Mouse (Mus musculus) induced T-regulatory cell, adult 2 months (primary cell): ENCODE data around the gene Syt9.

ENCODE experiments used
- DNase-seq: peaks from one replicate; pipeline ENCODE4 v3.0.0-alpha.2; 2012; ENCODE audit warnings: low read depth

Gene Syt9

DNA sequence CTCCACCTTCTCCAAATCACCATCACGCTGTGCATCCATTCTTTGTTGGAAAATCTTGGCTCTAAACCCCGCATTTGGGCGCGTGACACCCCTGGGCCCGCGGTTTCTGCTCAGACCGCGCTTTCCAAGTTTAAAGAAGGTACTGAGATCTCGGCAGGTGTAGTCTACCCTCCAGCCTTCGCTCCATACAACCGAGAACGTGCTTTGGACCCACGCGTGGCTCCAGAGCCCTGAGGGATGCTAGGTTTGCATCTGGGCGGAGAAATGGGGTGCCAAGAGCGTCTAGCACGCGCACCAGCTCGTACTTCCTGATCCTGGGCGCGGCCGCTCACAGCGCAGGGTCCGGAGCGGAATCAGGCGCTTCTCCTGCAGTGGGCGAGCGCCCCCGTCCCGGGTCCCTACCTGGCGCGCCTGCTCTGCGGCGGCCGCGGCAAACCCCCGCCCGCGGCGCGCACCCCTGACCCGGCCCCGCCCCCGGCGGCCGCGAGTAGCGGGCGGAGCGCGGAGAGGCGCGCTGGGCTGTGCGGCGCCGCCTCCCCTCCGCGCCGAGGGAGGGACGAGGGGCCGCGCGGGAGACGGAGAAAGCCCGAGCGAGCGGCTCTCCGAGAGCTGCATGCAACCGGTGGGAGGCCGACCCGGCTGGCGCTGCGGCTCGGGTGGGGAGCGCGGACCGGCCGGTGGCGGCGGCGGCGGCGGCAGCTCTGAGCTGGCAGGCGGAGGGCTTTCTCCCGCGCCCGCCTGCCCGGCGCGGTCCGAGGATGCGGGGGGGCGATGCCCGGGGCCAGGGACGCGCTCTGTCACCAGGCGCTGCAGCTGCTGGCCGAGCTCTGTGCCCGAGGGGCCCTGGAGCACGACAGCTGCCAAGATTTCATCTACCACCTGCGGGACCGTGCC lies at the start of gene Syt9:
Syt9 (plus strand) TSS at position 497 of the 894 bp plus-strand sequence.
- peak; percentile 0 for DNase-seq

DNA sequence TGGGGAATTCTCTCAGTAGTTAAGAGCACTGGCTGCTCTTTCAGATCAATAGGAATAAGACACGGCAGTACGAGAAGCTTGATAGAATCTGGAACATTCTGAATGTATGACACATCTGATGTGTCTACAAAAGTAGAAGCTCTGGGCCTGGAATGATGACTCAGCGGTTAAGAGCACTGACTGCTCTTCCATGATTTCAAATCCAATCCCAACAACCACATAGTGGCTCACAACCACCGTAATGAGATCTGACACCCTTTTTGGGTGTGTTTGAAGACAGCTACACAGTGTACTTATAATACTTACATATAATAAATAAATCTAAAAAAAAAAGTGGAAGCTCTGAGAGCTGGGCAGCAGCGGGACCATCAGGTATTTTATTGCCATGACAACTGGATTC lies 31.5 kb upstream of the Syt9 start:
- DNase-seq, result no peak

DNA sequence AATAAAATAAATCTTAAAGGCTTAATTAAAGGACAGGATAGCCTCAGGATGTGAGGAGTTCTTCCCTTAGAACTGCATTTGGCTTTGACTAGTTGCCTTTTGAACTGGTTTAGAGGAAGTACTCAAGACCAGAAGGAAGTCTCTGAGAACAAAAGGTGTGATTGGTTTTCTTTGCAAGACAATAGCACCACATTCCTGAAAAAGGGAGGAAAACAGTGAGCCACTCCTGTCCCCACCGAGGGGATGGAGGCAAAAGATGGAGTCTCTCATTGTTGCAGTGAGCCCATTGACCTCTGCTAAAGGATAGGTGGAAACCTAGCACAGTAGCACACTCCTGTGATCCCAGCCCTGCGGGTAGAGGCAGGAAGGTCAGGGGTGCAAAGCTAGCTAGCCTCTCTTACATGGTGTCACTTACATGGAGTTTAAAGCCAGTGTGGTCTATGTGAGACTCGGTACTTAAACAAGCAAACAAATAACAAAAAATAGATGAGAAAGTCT lies 30.9 kb upstream of the Syt9 start:
- DNase-seq, result no peak

DNA sequence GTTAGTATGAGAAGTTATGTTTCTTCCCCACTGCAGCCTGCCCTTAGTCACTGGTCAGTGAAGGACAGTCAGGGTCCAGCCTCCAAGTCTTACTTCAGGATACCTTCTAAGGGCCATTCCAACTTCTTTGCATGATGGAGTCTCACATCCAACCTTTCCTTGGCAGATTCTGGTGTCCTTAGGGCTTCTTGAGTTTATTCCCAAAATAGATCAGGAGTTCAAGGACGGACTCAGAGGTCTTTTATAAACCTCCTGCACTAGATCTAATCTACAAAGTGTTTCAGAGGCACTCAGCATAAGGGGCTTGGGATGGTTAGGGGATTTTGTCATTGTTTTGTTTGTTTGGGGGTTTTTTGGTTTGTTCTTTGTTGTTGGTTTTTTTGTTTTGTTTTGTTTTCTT lies 30.3 kb upstream of the Syt9 start:
- DNase-seq, result no peak

DNA sequence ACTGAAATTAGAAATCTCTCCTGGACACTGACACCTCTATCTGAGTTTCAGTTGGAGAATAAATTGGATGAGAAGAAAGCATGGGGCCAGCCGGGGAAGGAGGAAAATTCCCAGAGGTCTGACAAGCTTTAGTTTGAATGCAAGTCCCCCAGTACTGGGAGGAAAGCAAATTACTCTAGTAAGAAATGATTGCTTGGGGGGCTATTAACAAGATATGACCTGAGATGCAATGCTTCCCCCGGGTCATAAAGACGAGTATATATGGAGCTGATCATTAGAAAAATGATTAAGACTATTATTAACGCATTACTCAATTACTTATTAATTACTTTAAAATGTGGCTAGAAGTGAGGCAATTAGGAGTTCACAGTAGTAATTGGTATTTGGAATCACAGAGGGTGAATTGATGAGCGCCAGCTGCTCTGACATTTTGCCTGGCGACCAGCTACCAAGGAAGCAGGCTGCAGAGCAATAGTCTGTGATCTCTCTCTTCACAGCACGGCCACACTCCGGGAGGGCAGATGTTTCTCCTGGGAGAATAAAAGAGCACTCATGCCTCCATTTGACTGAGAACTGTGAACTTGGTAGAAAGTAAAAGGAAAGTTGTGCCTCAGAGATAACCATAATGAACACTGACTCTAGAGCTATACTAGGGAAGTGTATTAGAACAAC lies 28.9 kb upstream of the Syt9 start:
- DNase-seq, result no peak

DNA sequence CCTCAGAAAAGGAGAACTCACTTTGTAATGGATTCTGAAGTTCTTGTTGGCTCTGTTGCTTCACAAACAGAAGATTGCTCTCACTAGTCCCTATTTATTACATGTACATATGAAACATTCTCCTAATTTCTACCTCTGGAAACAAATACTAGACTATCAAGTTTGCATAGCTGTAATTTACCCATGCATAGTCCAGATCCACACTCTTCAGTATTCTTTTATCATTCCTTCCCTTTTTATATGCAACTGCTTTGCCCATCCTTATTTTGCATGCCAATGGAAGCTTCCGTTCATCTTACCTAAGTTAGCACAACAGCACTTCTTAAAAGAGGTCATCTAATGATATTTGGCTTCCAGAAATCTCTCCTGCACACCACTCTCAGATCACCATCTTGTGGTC lies 21.3 kb upstream of the Syt9 start:
- no peak for DNase-seq

DNA sequence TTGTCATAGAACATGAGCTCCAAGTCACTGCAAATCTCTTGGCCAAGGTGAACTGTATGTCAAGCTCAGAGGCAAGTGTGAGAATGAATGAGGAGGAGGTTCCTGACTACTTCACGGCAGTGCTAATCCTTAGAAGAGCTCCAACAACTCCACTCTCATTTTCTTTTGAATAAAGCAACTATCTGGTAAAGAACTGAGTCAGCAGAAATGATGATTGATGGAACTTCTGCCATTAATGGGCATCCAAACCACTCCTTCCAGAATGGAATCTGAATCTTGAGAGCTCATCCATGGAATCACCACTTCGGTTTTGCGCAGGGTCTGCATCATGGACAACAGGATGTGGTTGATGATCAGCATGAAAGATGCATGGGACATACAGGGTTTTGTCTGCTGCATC lies 8.4 kb upstream of the Syt9 start:
- DNase-seq, result no peak

DNA sequence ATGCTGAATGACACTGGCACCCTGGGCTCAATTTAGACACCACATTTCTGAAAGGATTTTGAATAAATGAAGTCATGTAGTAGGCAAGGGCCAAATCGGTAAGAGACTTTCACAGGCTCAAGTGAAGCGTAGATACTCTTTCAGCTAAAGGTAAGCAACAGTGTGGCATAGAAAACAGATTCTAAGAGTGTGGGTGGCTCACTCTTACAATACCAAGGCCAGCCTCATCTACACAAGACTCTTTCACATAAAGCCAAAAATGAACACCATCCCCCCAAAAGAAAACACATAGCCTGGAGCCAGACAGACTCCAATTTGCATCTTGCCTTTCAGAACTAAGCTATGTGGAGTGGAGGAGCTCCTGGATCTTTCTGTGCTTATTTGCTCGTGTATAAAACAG lies 7.9 kb upstream of the Syt9 start:
- DNase-seq, result no peak

DNA sequence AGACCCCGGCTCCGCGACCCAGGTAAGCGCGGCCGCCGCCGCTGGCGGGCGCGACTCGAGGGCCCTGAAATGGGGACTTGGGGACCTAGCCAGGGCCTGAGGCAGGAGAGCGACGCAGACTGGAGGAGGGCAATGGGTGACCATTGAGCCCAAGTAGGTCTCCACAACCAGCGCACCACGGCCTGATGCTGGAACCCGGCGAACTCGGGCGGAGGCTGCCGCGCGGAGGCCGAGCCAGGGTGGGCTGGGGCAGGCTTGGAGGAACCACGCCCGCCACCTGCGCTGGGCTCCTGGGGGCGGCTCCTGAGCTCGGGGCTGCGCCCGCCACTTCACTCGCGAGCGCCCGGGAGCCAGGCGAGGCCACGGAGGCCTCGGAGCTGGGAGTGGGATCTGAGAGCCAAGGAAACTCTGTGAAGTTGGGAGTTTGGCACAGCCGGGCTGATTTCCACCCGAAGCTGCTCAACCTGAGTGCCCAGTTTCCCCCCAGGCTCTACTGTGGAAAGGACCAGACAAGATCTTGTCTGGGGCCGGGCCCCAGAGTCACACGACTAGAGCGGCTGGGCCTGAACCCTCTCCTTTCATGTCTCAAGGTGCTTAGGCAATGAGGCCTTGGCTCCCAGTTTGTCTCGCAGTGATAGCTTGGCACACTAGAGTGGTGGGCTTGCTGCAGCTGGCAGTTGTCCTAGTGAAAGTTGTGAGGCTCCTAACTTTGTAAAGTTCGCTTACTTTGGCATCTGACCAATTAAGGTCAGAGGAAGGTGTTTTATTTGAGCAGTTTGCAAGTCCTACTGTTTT lies 795 bp downstream of the Syt9 start:
- no peak for DNase-seq

DNA sequence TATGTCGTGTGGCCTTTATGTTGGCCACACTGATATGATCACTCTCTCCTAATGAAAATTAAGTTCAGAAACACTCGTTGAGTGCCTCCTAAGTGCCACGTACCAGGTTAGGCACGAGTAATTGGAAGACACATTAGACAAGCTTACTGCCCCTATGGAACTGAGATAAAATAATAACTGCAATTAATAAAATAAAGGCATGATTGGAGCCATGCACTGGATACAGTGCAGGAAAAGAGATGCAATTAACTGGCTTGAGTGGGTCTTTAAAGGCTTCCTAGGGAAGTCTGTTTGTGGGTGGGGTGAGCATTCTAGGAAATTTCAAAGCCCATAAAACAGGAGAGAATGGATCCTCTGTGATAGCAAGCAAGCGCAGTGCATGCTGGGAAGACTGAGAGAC lies 10.0 kb downstream of the Syt9 start:
- DNase-seq, result no peak

DNA sequence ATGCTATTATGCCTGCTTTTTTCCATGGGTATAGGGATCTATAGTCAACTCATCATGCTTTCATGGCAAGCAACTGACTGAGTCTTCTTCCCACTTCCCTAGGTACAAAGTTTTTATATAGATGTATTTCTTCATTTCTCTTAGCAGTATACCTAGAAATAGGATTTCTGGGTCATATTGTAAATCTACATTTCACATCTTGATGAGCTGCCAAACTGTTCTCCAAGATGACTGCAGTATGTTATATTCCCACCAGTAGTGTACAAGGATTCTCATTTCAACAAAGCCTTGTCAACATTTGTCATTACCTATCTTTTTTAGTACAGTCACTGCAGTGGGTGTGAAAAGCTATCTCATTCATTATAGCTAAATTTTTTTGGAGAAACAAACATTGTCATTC lies 19.1 kb downstream of the Syt9 start:
- no peak for DNase-seq

DNA sequence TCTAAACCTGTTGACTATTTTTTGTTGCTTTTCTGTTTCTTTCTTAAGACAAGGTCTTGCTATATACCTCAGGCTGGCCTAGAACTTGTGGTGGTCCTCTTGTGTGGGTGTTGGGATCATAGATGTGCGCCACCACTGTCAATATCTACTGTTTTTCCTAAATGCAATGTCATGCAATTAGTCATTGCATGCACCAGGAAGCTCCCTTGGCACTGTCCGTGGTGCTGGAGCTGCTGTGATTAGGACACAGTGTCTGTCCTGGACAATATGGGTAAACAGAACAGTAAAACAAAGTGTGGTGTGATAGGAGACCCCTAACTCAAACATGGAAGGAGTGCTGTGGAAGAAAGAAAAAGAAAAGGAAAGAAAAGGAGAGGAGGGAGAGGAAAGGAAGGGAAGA lies 22.2 kb downstream of the Syt9 start:
- no peak for DNase-seq

DNA sequence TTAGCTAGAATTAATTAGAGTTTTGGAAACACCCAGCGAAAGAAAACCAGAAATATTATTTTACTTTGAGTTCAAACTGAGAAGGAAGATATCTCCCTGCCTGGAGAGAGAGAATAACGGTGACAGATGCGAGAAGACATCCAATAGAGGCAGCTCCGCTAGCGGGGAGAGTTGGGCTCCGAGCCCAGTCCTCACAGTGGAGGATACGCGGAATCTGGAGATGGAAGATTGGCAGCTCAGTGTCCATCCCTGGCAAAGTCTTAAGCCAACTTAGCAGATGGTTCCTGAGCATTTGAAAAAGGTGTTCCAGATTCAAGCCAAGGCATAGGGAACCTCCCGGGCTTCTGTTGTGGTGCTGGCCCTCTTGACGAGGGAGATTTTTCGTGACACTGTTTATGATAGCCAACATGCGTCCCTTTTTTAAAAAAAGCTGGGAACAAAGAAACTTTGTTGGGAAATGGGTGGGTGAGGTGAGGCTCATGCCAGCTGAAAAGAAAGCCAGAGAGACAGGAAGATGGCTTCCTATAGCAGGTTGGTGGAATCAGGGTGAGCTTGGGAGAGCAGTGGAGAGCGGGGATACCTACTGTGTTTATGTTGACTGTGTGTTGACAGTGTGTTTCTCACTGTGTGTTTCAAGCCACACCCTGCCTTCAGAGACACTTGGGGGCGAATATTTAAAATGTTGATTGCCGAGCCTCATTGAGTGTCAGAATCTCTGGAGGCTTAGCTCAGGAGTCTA lies 29.7 kb downstream of the Syt9 start:
- no peak for DNase-seq

DNA sequence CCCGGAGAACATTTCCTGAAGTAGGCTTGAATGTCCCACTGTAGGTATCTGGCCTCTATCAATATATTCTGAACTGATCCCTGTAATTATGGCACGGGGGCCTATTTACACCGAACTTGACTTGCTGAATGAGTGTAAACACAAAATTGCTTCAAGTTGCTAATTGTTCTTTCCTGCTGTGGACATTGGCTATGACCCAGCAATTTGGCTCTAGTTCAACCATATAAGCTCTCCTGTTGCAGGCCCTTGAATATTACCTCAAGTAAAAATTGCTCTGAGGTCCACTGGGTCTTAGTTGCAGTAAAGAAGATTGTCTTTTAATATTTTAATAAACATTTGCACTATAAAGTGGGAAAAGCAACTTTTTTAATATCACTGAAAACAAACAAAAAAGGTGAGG lies 32.7 kb downstream of the Syt9 start:
- DNase-seq, result no peak

DNA sequence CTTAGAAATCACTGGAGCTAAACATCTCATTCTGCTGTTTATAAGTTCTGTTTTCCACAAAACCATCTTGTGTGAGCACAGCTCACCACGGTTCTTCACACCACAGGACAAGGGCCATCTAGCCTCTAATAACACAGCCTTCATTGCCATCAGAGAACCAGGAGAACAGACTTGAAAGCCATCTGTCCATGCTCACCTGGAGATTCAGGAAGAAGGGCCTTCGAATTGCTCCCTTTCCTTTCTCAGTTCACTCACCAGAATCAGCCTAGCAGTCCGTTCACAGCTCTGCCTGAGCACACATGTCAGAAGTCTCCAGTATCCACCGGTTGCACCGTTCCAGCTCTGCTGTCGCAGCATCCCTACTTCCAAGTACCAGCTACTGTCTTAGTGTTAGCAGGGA lies 44.4 kb downstream of the Syt9 start:
- DNase-seq, result no peak

DNA sequence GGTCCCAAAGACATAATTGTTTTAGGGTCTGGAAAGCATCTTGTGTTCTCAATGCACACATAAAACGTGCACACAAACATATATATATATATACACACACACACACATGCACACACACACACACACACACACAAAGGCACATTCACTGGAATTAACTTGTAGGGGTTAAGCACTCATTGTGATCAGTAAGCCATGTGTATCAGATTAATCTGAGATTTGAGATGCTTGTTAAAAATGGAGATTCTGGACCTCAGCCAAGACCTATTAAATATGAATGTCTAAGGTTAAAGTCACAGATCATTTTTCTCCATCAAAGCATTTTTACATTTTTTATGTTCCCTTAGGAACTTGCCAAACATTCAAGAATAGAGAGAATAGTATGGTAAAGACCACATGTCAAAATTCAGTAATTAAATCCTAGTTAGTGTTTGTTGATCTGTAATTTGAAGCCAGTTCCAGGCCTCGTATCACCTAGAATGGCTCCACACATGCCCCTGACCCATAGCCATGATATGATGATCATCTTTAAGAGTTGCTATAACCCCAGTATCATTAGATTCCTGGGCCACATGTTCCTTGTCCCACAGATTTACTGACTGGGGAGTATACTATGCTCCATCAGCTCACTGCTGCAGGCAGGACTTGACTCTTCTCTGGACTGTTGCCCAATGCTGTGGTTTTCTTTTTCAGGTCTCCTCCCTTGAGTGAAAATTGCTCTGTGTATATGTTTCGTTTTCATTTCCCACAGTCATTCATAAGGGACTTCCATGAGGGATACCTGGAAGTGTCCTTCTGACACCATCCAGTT lies 46.7 kb downstream of the Syt9 start:
- no peak for DNase-seq

DNA sequence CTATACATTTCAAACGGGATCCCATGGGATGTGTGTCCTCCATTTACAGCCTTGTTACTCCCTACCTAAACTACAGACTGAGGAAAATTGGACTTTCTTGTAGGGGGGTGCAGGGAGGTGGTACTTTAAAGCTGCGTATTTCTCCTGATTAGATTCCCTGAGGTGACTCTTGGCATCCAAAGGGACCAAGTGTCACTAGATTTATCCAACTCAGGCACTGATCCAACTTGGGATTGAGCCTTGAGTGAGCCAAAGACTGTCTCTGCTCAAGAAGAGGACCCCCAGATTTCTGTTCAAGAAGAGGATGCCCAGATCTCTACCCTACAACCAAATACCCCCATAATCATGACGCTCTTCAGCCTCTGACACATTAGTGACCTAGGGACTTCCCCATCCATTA lies 66.9 kb downstream of the Syt9 start:
- DNase-seq, result no peak

DNA sequence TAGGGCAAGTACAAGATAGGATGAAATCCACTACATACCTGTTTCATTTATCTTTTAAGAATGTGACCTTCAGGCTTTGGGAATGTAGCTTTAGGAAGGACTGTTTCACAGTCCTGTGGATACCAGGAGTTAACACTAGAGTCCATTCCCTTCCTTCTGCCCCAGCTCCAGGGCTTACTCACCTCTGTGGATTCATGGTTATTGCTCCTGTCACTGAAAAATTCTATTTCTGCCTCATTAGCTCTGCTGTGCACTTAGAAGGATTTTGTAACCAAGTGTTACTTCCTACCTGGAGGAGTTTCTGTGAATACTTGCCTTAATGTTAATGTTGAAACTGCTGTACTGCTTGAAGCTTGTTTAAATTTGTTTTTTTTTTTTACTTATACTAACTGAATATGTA lies 74.1 kb downstream of the Syt9 start:
- DNase-seq, result no peak

DNA sequence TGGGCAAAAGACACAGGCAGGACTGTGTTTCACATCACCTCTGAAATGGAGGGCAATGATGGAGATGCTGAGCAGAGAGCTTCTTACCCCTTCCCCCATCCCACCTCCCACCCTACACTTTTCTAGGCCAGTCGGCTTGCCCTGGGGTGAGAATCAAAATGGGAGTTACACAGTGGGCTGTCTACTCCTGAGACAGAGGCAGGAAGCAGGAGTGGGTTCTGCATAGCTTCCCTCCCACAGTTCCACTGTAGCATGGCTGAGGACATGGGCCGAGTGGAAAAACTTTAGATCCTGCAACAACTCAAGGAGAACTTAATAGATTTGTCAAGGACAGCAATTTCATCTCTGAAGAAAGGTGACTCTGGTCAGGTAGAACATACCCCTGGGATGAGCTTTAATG lies 84.1 kb downstream of the Syt9 start:
- no peak for DNase-seq

DNA sequence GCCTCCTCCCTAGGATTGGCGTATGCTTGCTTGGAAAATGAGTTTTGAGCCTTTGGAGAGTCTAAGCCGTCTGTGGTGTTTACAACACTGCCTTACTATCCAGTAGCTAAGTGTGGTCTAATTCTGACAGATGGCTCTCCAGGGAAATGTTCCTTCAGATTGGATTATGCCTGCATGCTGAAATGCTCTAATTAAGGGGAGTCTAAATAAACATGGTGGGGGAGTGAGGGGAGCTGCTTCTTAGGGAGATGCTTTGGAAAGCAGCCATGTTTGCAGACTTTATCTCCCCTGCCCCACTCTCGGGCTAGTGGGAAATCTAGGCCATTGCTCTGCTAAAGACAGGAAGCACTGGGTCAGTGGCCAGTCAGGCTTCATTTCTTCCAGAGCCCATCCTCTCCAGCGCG lies 84.6 kb downstream of the Syt9 start:
- DNase-seq, result no peak

DNA sequence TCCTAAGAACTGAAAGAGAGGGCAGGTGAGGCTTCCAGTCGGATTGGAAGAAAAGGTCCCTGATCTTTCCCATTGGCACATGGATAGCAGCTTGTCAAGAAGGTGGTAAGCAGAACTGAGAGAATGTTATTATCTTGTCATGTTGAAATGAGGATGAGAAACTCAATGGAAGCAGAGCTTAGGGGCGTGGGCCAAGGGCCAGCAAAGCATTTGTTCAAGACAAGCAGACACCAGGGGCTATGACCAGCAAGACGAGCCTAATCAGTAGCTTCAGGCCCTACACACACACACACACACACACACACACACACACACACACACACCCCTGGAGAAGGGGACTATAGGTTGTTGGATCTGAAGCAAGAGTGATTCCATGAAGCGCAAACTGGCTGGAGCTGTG lies 90.6 kb downstream of the Syt9 start:
- no peak for DNase-seq
